Mouse (Mus musculus): ENCODE data around the gene Top3a. TPM values are rescaled to one million over a fixed set of nuclear protein-coding genes. Genes with fewer than 3 reads are reported as not detected.

Gene Top3a
- polyA plus RNA-seq, 1 experiment from 2014 or later = 17.8 TPM

DNA sequence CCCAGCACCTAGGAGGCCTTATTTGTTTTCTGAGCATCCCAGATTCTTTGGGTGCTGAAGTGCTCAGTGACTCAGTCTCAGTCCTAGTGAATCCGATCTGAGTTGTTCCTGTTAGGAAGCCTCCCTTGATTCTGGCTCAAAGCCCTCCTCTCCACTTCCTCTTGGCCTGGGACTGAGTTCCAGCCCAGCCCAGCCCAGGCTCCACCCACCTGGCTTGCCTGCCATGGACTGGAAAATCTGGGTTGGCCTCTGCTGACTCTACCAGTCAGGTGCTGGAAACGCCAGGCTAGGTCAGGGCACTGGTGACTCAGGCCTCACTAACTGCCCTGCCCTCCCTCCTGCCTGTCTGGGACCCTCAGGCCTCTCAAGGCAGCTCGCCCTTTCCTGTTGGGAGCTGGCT is 69.5 kb downstream of the Top3a start:
- 85% methylated on average over 3 of the region's 3 CpGs for WGBS
- ATAC-seq (ENCODE audit: low FRiP score, low read depth) = no peak
- H3K27me3 ChIP-seq = no peaks in the 10 kb centered on the region
- H3K9me3 ChIP-seq = no peaks in the 10 kb centered on the region
- H3K9ac ChIP-seq (replicated peaks) = no peak overlapping the region
- no peak overlapping the region for H3K27ac ChIP-seq (replicated peaks)
- H3K4me3 ChIP-seq = no peak overlapping the region
- no peak overlapping the region for H3K4me2 ChIP-seq (replicated peaks)
- peaks cover 91% of the 10 kb centered on the region for H3K36me3 ChIP-seq
- H3K4me1 ChIP-seq = peaks cover 13% of the 10 kb centered on the region

GRCm38 (mm10) chr11:60706696-60707480 is 70.3 kb downstream of the Top3a start:
- no peak for ATAC-seq (ENCODE audit: low FRiP score, low read depth)
- Histone ChIP-seq H3K9me3 (no peaks in the 10 kb centered on the region), H3K36me3 (peaks cover 83% of the 10 kb centered on the region), H3K27me3 (no peaks in the 10 kb centered on the region), H3K4me1 (peaks cover 21% of the 10 kb centered on the region), H3K27ac (replicated peaks) (no peak overlapping the region), H3K4me3 (no peak overlapping the region), H3K9ac (replicated peaks) (0 out of 2 replicates have a peak overlapping the region, but pooled peaks have one; percentile 11), H3K4me2 (replicated peaks) (no peak overlapping the region)
- 86% methylated on average over 14 of the region's 14 CpGs for WGBS

GRCm38 (mm10) chr11:60706076-60706475 is 71.1 kb downstream of the Top3a start:
- Histone ChIP-seq H3K4me2 (replicated peaks) (no peak overlapping the region), H3K9ac (replicated peaks) (no peak overlapping the region), H3K4me1 (peaks cover 29% of the 10 kb centered on the region), H3K9me3 (no peaks in the 10 kb centered on the region), H3K27me3 (no peaks in the 10 kb centered on the region), H3K36me3 (peaks cover 75% of the 10 kb centered on the region), H3K27ac (replicated peaks) (no peak overlapping the region), H3K4me3 (no peak overlapping the region)
- ATAC-seq (ENCODE audit: low FRiP score, low read depth) = no peak
- WGBS = 94% methylated on average over 7 of the region's 7 CpGs

- no peak for ATAC-seq (ENCODE audit: low FRiP score, low read depth)
- H3K9me3 ChIP-seq = no peaks in the 10 kb centered on the region
- 95% methylated on average over 3 of the region's 3 CpGs for WGBS
- H3K27me3 ChIP-seq = no peaks in the 10 kb centered on the region
- no peak overlapping the region for H3K9ac ChIP-seq (replicated peaks)
- peaks cover 67% of the 10 kb centered on the region for H3K36me3 ChIP-seq
- H3K4me3 ChIP-seq = no peak overlapping the region
- H3K27ac ChIP-seq (replicated peaks) = no peak overlapping the region
- H3K4me1 ChIP-seq = peaks cover 37% of the 10 kb centered on the region
- no peak overlapping the region for H3K4me2 ChIP-seq (replicated peaks)
These were observed 71.9 kb downstream of the Top3a start for GRCm38 (mm10) chr11:60705255-60705654.

DNA sequence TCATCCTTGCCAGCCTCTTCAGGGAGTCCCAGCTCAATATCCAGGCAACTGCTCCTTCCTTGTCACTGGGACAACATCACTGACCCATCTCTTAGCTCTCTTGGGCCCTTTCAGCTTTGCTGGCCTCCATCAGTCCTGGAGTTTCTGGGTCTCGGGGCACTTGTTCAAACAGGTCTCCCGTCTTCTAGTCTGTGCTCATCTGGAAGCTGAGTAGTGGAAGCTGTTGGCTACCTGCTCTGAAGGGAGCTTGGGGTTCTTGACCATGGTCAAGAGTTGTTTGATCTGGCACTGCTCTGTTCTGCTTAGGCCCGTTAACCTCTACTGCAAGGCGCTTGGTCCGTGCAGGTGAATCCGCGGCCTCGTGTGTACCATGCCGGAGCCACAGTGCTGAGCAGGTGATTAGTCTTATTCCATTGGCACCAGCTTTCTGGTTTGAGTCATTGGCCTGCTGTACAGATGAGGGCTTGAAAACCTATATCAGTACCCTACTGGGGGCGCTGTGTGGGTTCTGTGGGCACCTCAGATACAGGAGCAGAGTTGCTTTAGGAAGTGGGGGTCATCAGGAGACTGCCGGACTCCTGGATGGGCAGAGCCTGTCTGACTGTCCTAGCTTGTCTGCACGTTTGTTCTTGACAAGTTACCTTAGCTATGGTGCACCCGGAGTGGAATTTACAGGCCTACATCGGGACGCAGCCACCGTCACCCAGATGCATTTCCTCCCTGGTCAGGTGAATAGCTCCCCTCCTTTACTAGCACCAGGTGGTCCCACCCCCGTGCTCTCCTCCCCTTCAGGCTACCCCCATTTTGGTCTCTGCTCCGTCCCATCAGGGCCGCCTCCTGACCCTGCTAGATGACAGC is 72.9 kb downstream of the Top3a start:
- peaks cover 57% of the 10 kb centered on the region for H3K36me3 ChIP-seq
- H3K27me3 ChIP-seq = no peaks in the 10 kb centered on the region
- H3K4me1 ChIP-seq = peaks cover 38% of the 10 kb centered on the region
- WGBS = 95% methylated on average over 19 of the region's 19 CpGs
- H3K4me2 ChIP-seq (replicated peaks) = no peak overlapping the region
- H3K4me3 ChIP-seq = no peak overlapping the region
- no peak overlapping the region for H3K27ac ChIP-seq (replicated peaks)
- H3K9me3 ChIP-seq = no peaks in the 10 kb centered on the region
- ATAC-seq (ENCODE audit: low FRiP score, low read depth) = no peak
- H3K9ac ChIP-seq (replicated peaks) = no peak overlapping the region

GRCm38 (mm10) chr11:60703131-60703530 is 74.0 kb downstream of the Top3a start:
- ATAC-seq (ENCODE audit: low FRiP score, low read depth) = no peak; the same call in 1 of the 2 replicates

DNA sequence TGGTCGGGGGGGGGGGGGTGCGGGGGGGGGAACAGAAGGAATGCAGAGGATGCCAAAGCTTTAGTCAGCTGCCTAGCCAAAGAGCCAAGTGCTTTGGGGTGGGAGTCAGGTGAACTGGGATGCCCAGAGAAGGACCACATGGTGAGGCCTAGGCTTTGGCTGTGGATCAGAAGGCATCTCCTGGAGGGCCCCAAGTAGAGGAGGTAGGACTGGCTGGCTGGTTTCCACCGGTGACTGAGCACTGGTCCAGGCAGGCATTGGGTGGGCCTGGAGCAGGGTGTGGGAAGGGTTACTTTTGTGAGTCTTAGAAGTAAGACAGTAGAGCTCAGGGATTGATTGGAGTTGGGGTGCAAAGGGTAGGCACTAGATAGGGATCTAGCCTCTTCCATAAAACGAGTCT is 75.6 kb downstream of the Top3a start:
- H3K4me2 ChIP-seq (replicated peaks) = peak overlapping the region; percentile 82
- peaks cover 30% of the 10 kb centered on the region for H3K36me3 ChIP-seq

More at GRCm38 (mm10) chr11:60703131-60703530, 74.0 kb downstream of the Top3a start:
- Histone ChIP-seq H3K9me3 (no peaks in the 10 kb centered on the region), H3K9ac (replicated peaks) (0 out of 2 replicates have a peak overlapping the region, but pooled peaks have one; percentile 2), H3K4me3 (no peak overlapping the region), H3K27me3 (no peaks in the 10 kb centered on the region), H3K27ac (replicated peaks) (no peak overlapping the region), H3K4me2 (replicated peaks) (peak overlapping the region; percentile 8; the same call in 1 of the 2 replicates), H3K4me1 (peaks cover 46% of the 10 kb centered on the region), H3K36me3 (peaks cover 46% of the 10 kb centered on the region)
- WGBS = 38% methylated on average over 4 of the region's 4 CpGs

GRCm38 (mm10) chr11:60700320-60701185 is 76.6 kb downstream of the Top3a start:
- 24% methylated on average over 12 of the region's 12 CpGs for WGBS
- Histone ChIP-seq H3K4me1 (peaks cover 46% of the 10 kb centered on the region), H3K9me3 (no peaks in the 10 kb centered on the region), H3K27me3 (no peaks in the 10 kb centered on the region), H3K27ac (replicated peaks) (peak overlapping the region; percentile 90), H3K4me3 (peak overlapping the region; percentile 76), H3K9ac (replicated peaks) (peak overlapping the region; percentile 97), H3K36me3 (peaks cover 20% of the 10 kb centered on the region), H3K4me2 (replicated peaks) (peak overlapping the region; percentile 82)
- ATAC-seq (ENCODE audit: low FRiP score, low read depth) = no peak

More for the DNA sequence above, 75.6 kb downstream of the Top3a start:
- H3K27ac ChIP-seq (replicated peaks) = no peak overlapping the region
- ATAC-seq (ENCODE audit: low FRiP score, low read depth) = no peak
- peak overlapping the region; percentile 97 for H3K9ac ChIP-seq (replicated peaks)
- peaks cover 46% of the 10 kb centered on the region for H3K4me1 ChIP-seq
- H3K4me3 ChIP-seq = peak overlapping the region; percentile 76
- H3K27me3 ChIP-seq = no peaks in the 10 kb centered on the region
- 92% methylated on average over 2 of the region's 4 CpGs for WGBS
- H3K9me3 ChIP-seq = no peaks in the 10 kb centered on the region

DNA sequence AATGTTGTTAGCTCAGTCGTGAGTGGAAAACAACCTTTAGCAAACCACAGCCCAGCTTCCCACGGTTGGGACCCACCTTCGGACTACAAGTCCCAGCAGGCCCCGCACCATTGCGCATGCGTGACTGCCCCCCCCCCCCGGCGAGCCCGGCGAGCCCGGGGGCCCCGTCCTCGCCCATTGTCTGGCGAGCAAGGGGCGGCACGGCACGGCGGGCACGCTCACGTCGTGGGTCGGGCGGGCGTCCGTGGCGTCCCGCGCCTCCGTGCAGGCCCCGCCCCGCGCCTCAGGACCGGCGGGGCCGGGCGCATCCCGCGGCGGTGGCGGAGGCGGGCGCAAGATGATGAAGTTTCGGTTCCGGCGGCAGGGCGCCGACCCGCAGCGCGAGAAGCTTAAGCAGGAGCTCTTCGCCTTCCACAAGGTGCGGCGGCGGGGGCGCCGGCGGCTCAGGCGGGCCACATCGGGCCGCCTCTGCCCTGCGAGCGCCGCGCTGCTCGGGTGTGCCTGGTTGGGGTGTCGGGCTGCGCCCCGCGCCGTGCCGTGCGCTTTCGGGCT is 77.6 kb downstream of the Top3a start, which contains the start of gene Llgl1:
Llgl1 (plus strand) TSS at position 200 of the 552 bp plus-strand sequence.
- Histone ChIP-seq H3K4me3 (peak within 1 kb of the TSS; percentile 76), H3K36me3 (peaks cover 10% of the 10 kb centered on the region), H3K4me1 (peaks cover 46% of the 10 kb centered on the region), H3K27ac (replicated peaks) (peak within 1 kb of the TSS; percentile 90), H3K9me3 (no peaks in the 10 kb centered on the region), H3K27me3 (no peaks in the 10 kb centered on the region), H3K9ac (replicated peaks) (peak within 1 kb of the TSS; percentile 97), H3K4me2 (replicated peaks) (peak within 1 kb of the TSS; percentile 82)
- 0% methylated on average over 49 of the region's 73 CpGs for WGBS
- ATAC-seq (ENCODE audit: low FRiP score, low read depth) = peak; percentile 83

DNA sequence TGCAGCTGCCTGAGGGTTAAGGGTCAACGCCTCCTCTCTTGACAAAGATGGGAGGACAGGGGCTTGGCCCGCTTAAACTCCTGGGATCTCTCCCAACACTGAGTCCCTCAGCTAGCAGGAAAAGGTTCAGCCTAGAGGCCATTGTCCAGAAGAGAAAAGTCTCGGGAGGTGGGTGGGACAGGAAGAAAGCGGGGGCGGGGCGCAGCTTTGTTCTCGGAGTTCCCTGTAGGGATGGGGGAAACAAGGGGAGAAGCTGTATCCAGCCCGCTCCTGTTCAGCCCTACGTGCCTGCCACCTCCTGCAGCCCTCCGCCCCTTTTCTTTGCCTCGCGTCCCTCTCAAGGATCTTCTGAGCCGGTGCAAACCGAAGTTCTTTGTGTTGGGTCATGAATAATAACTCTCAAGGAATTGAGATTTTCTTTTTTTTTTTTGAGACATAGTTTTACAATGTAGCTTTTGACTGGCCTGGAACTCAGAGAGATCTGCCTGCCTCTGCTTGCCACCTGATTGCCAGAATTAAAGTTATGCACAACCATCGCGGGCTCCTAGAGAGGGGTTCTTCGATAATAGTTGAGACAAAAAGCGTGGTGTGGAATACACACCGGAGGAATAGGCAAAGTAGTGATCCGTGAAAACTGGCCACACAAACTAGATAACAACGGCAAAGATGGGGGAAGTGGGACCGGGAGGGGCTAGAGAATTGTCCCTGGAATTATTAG is 78.2 kb downstream of the Top3a start:
- Histone ChIP-seq H3K27me3 (no peaks in the 10 kb centered on the region), H3K27ac (replicated peaks) (peak overlapping the region; percentile 90), H3K9ac (replicated peaks) (peak overlapping the region; percentile 97), H3K36me3 (peaks cover 4% of the 10 kb centered on the region; the same call in 1 of the 2 replicates), H3K9me3 (no peaks in the 10 kb centered on the region), H3K4me3 (peak overlapping the region; percentile 76), H3K4me2 (replicated peaks) (peak overlapping the region; percentile 82), H3K4me1 (peaks cover 46% of the 10 kb centered on the region)
- 2% methylated on average over 22 of the region's 22 CpGs for WGBS
- peak; percentile 47 for ATAC-seq (ENCODE audit: low FRiP score, low read depth)

Data from midbrain, embryonic 12.5 days (tissue).